Mouse (Mus musculus) CH12.LX (cell line): ENCODE data around the gene Nr5a2. TPM values are rescaled to one million over a fixed set of nuclear protein-coding genes. Genes with fewer than 3 reads are reported as not detected.
A peak's percentile ranks its signal among the peaks of the same experiment; 100 is the strongest.

ENCODE experiments used
- DNase-seq: peaks from one replicate; pipeline ENCODE4 v3.0.0-alpha.2; 2013; ENCODE audit errors: extremely low read depth
- H3K27ac ChIP-seq: 2 replicates; pipeline ENCODE4 v1.5.1; 2012; ENCODE audit warnings: low read depth, mild to moderate bottlenecking, control low read depth, moderate library complexity; ENCODE audit not compliant: insufficient read depth
- H3K27me3 ChIP-seq: replicated peaks from 2 replicates; pipeline ENCODE3; 2012; ENCODE audit warnings: inconsistent platforms
- H3K36me3 ChIP-seq, 2 experiments: replicated peaks in 1 of 2; 2 replicates each; pipeline versions ENCODE3 to v1.6.1; 2012; ENCODE audit warnings: inconsistent platforms in 1 of 2, low read length in 1 of 2, mild to moderate bottlenecking in 1 of 2, mixed read lengths in 1 of 2, moderate library complexity in 1 of 2; ENCODE audit not compliant: control insufficient read depth in 1 of 2, insufficient read depth in 1 of 2
- H3K4me1 ChIP-seq, 2 experiments: 2 replicates each; pipeline ENCODE4 v1.6.1; 2012; ENCODE audit warnings: inconsistent platforms in 1 of 2, moderate library complexity in 1 of 2; ENCODE audit not compliant: insufficient read depth in 2 of 2, control insufficient read depth in 1 of 2
- H3K4me2 ChIP-seq: 2 replicates; pipeline ENCODE4 v1.6.1; 2012; ENCODE audit warnings: low read depth, mild to moderate bottlenecking, control low read depth; ENCODE audit not compliant: poor library complexity, insufficient read depth, severe bottlenecking
- H3K4me3 ChIP-seq, 3 experiments: fragments of 150-350 bp in 1 of 3; sonication (generic) in 1 of 3; replicated peaks in 1 of 3; 2 replicates each; pipeline versions ENCODE3 to v1.5.1; 2011 to 2012; ENCODE audit warnings: low read depth in 2 of 3, low read length in 2 of 3, mild to moderate bottlenecking in 2 of 3, moderate library complexity in 2 of 3, control low read depth in 1 of 3, improper control_type of control experiment in 1 of 3, inconsistent platforms in 1 of 3, mixed read lengths in 1 of 3; ENCODE audit not compliant: poor library complexity in 1 of 3
- H3K79me2 ChIP-seq: replicated peaks from 2 replicates; pipeline ENCODE4 v1.6.1; 2012; ENCODE audit warnings: mild to moderate bottlenecking, moderate library complexity; ENCODE audit not compliant: control insufficient read depth, poor library complexity, insufficient read depth, severe bottlenecking; ENCODE audit errors: extremely low read depth
- H3K9ac ChIP-seq: 2 replicates; pipeline ENCODE4 v1.6.1; 2012; ENCODE audit warnings: low read depth, mild to moderate bottlenecking, control low read depth, moderate library complexity; ENCODE audit not compliant: insufficient read depth
- H3K9me3 ChIP-seq: replicated peaks from 2 replicates; pipeline ENCODE3; 2012; ENCODE audit warnings: low read length, inconsistent platforms, mixed read lengths
- BHLHE40 ChIP-seq: IDR thresholded peaks from 2 replicates; pipeline ENCODE4 v1.6.1; 2011; ENCODE audit warnings: mild to moderate bottlenecking, low read depth, low read length, improper control_type of control experiment
- CTCF ChIP-seq, 2 experiments: IDR thresholded peaks in 1 of 2; conservative IDR thresholded peaks in 1 of 2; 2 replicates each; pipeline ENCODE4 v1.5.1; 2011 to 2012; ENCODE audit warnings: low read depth in 2 of 2, low read length in 2 of 2, improper control_type of control experiment in 1 of 2, inconsistent platforms in 1 of 2, mild to moderate bottlenecking in 1 of 2, moderate library complexity in 1 of 2
- EP300 ChIP-seq: IDR thresholded peaks from 2 replicates; pipeline ENCODE4 v1.6.1; 2011; ENCODE audit warnings: low read length, improper control_type of control experiment
- ETS1 ChIP-seq: conservative IDR thresholded peaks from 2 replicates; pipeline ENCODE4 v1.6.1; 2012; ENCODE audit warnings: low read depth, mild to moderate bottlenecking, inconsistent platforms, low read length, improper control_type of control experiment, moderate library complexity
- GABPA ChIP-seq: IDR thresholded peaks from 2 replicates; pipeline ENCODE4 v1.6.1; 2012; ENCODE audit warnings: low read depth, low read length, improper control_type of control experiment, inconsistent platforms; ENCODE audit not compliant: insufficient replicate concordance
- HCFC1 ChIP-seq: IDR thresholded peaks from 2 replicates; pipeline ENCODE4 v1.6.1; 2012; ENCODE audit warnings: low read depth, mild to moderate bottlenecking, inconsistent platforms, low read length, improper control_type of control experiment
- IRF4 ChIP-seq: IDR thresholded peaks from 2 replicates; pipeline ENCODE4 v1.6.1; 2014; ENCODE audit warnings: low read depth, mild to moderate bottlenecking, inconsistent platforms, low read length, improper control_type of control experiment
- JUN ChIP-seq: IDR thresholded peaks from 2 replicates; pipeline ENCODE4 v1.6.1; 2011; ENCODE audit warnings: low read depth, mild to moderate bottlenecking, low read length, improper control_type of control experiment, moderate library complexity; ENCODE audit not compliant: insufficient read depth
- JUND ChIP-seq: conservative IDR thresholded peaks from 2 replicates; pipeline ENCODE4 v1.6.1; 2011; ENCODE audit warnings: low read depth, low read length, improper control_type of control experiment
- MAX ChIP-seq: IDR thresholded peaks from 2 replicates; pipeline ENCODE4 v1.6.1; 2011; ENCODE audit warnings: low read length, improper control_type of control experiment
- MAZ ChIP-seq: IDR thresholded peaks from 2 replicates; pipeline ENCODE4 v1.6.1; 2012; ENCODE audit warnings: low read depth, mild to moderate bottlenecking, inconsistent platforms, low read length, improper control_type of control experiment, moderate library complexity
- MEF2A ChIP-seq: IDR thresholded peaks from 2 replicates; pipeline ENCODE4 v1.6.1; 2014; ENCODE audit warnings: low read depth, mild to moderate bottlenecking, inconsistent platforms, low read length, improper control_type of control experiment, borderline replicate concordance
- MXI1 ChIP-seq: IDR thresholded peaks from 2 replicates; pipeline ENCODE4 v1.6.1; 2011; ENCODE audit warnings: mild to moderate bottlenecking, low read depth, low read length, improper control_type of control experiment
- MYC ChIP-seq: IDR thresholded peaks from 2 replicates; pipeline ENCODE4 v1.6.1; 2011; ENCODE audit warnings: low read depth, mild to moderate bottlenecking, improper control_type of control experiment, low read length
- NELFE ChIP-seq: IDR thresholded peaks from 2 replicates; pipeline ENCODE4 v1.6.1; 2011; ENCODE audit warnings: low read depth, low read length, improper control_type of control experiment
- NRF1 ChIP-seq: IDR thresholded peaks from 2 replicates; pipeline ENCODE4 v1.6.1; 2014; ENCODE audit warnings: low read depth, mild to moderate bottlenecking, inconsistent platforms, low read length, improper control_type of control experiment, moderate library complexity
- POLR2A ChIP-seq: IDR thresholded peaks from 2 replicates; pipeline ENCODE4 v1.6.1; 2011; ENCODE audit warnings: low read depth, mild to moderate bottlenecking, improper control_type of control experiment, low read length
- RAD21 ChIP-seq: IDR thresholded peaks from 2 replicates; pipeline ENCODE4 v1.6.1; 2011; ENCODE audit warnings: low read depth, mild to moderate bottlenecking, low read length, improper control_type of control experiment, moderate library complexity
- SIN3A ChIP-seq: IDR thresholded peaks from 2 replicates; pipeline ENCODE4 v1.6.1; 2012; ENCODE audit warnings: low read length, improper control_type of control experiment, inconsistent platforms
- SMC3 ChIP-seq: IDR thresholded peaks from 2 replicates; pipeline ENCODE4 v1.6.1; 2011; ENCODE audit warnings: low read depth, low read length, improper control_type of control experiment
- TCF12 ChIP-seq: IDR thresholded peaks from 2 replicates; pipeline ENCODE4 v1.6.1; 2014; ENCODE audit warnings: low read depth, mild to moderate bottlenecking, inconsistent platforms, low read length, improper control_type of control experiment
- USF2 ChIP-seq: conservative IDR thresholded peaks from 2 replicates; pipeline ENCODE4 v1.6.1; 2011; ENCODE audit warnings: low read depth, low read length, improper control_type of control experiment
- dilution Hi-C: fragments of 300-500 bp; cut with MboI; formaldehyde crosslinking; loops from 2 replicates; pipeline ENCODE4 v1.14.3; 2020; ENCODE audit warnings: low sequenced_read_pairs; ENCODE audit not compliant: extremely low pct_unique_long_range_greater_than_20kb, extremely low pct_ligation_motif_present
- in situ Hi-C: fragments of 300-500 bp; cut with MboI; formaldehyde crosslinking; loops from 3 replicates; pipeline ENCODE4 v1.14.3; 2019; ENCODE audit warnings: low sequenced_read_pairs, low pct_ligation_motif_present, low pct_unique_long_range_greater_than_20kb, mixed read lengths
- polyA plus RNA-seq: library from polyadenylated mRNA; unstranded; fragments of >175 nt; gene quantifications from 2 replicates; pipeline ENCODE4 v1.2.1, GENCODE M21; 2012; ENCODE audit warnings: low read depth; ENCODE audit not compliant: insufficient read length
- total RNA-seq, 2 experiments: library from RNA; depleted of rRNA; stranded (reverse); fragments of 300-350 nt in 1 of 2; fragments of >200 nt in 1 of 2; gene quantifications; 2 replicates each; pipeline ENCODE4 v1.2.3; 2012 to 2014

Nr5a2 gene
- total and polyA plus RNA-seq, 3 experiments = 0.47 to 1.3 (median 0.77) TPM

- TF ChIP-seq SIN3A = no peak
- no peak for TF ChIP-seq BHLHE40
- TF ChIP-seq SMC3 = peak; percentile 17; the same call in 1 of the 2 replicates
- no peak for TF ChIP-seq EP300
- TF ChIP-seq MXI1 = no peak
- peak in 1 of 2 experiments; percentile 41; a peak in 2 of 4 replicates for TF ChIP-seq CTCF (conservative IDR thresholded peaks at IDR 0.05 in 1 of 2, IDR thresholded peaks at IDR 0.05 in 1 of 2; ENCODE audit: low read depth in 2 of 2, low read length in 2 of 2)
- TF ChIP-seq MAZ = no peak
- no peak for TF ChIP-seq POLR2A
- no peak for TF ChIP-seq ETS1
- no peak for TF ChIP-seq MAX
- TF ChIP-seq NRF1 = no peak
- TF ChIP-seq RAD21 = peak; percentile 15
- H3K4me2 ChIP-seq = no peak overlapping the region
- no peak for DNase-seq
- no peak overlapping the region for H3K4me3 ChIP-seq
- dilution Hi-C loops (no loop called here), in situ Hi-C loops (no loop called here)
- no peak overlapping the region for H3K9ac ChIP-seq
- no peak overlapping the region for H3K27ac ChIP-seq
- no peaks in the 10 kb centered on the region for H3K27me3 ChIP-seq
- peaks cover 2% of the 10 kb centered on the region for H3K9me3 ChIP-seq
- peaks cover 23 to 57% of the 10 kb centered on the region in 2 experiments for H3K4me1 ChIP-seq
- H3K36me3 ChIP-seq = no peaks in the 10 kb centered on the region
- H3K79me2 ChIP-seq = no peaks in the 10 kb centered on the region
Observed at GRCm38 (mm10) chr1:136856104-136856503, 104.1 kb downstream of the Nr5a2 start.

GRCm38 (mm10) chr1:136848791-136849190 lies 111.5 kb downstream of the Nr5a2 start:
- H3K9ac ChIP-seq = no peak overlapping the region
- no peaks in the 10 kb centered on the region for H3K79me2 ChIP-seq
- no peak overlapping the region for H3K27ac ChIP-seq
- H3K4me2 ChIP-seq = no peak overlapping the region
- no peak overlapping the region for H3K4me3 ChIP-seq
- peaks cover 0 to 1% of the 10 kb centered on the region in 2 experiments; a peak in 2 of 4 replicates for H3K4me1 ChIP-seq
- no peak for DNase-seq
- TF ChIP-seq NRF1 = no peak
- no peak for TF ChIP-seq TCF12
- TF ChIP-seq MYC = no peak
- TF ChIP-seq CTCF (conservative IDR thresholded peaks at IDR 0.05 in 1 of 2, IDR thresholded peaks at IDR 0.05 in 1 of 2; ENCODE audit: low read depth in 2 of 2, low read length in 2 of 2) = no peak
- no peak for TF ChIP-seq GABPA
- TF ChIP-seq MEF2A = no peak
- no peak for TF ChIP-seq RAD21
- no peak for TF ChIP-seq NELFE
- TF ChIP-seq EP300 = no peak
- no peak for TF ChIP-seq JUN
- TF ChIP-seq HCFC1 = no peak
- TF ChIP-seq USF2 = no peak
- no peak for TF ChIP-seq JUND
- TF ChIP-seq MAZ = no peak
- TF ChIP-seq BHLHE40 = no peak
- no peak for TF ChIP-seq IRF4
- dilution Hi-C loops = no loop called here
- no peaks in the 10 kb centered on the region for H3K36me3 ChIP-seq
- H3K27me3 ChIP-seq = no peaks in the 10 kb centered on the region
- H3K9me3 ChIP-seq = no peaks in the 10 kb centered on the region
- in situ Hi-C loops = no loop called here
